Comparison of ENCODE assay signal across 9 mouse cellular contexts in genomic region chr6:101266787-101267186, GRCm38 (mm10).
DNase-seq lines count a peak whose midpoint lies in the region; ATAC-seq and TF ChIP-seq lines count a peak whose summit lies in the region.
"Had no signal": no experiment of that assay in that cellular context is flagged by ENCODE, and none has a peak within 500 bp of the region (broad histone marks: within the 10 kb centered on the region; RNA-seq: fewer than 3 reads in every experiment).

No protein-coding gene starts in this region.

- no peak overlapping the region for H3K4me3 ChIP-seq in ES-E14 (ENCODE audit: insufficient read depth in 1 of 2, low read depth in 1 of 2, low read length in 2 of 2, poor library complexity in 1 of 2, severe bottlenecking in 1 of 2)
- H3K4me3 ChIP-seq in forebrain, embryonic 15.5 days, result no peak overlapping the region
- no peak overlapping the region for H3K4me3 ChIP-seq in lung, embryonic 14.5 days (ENCODE audit: low read depth, low read length)
- H3K4me3 ChIP-seq: erythroblast, embryonic 14.5 days had no signal

- peak; percentile 60 for ATAC-seq in forebrain, embryonic 15.5 days (replicated peaks)
- peak; percentile 55 for ATAC-seq in lung, embryonic 14.5 days (ENCODE audit: insufficient read depth)

- no peaks in the 10 kb centered on the region for H3K36me3 ChIP-seq in ES-E14 (ENCODE audit: control insufficient read depth, insufficient read depth, low read length, poor library complexity, severe bottlenecking)
- no peaks in the 10 kb centered on the region for H3K36me3 ChIP-seq in forebrain, embryonic 15.5 days
- H3K36me3 ChIP-seq in lung, embryonic 14.5 days (ENCODE audit: insufficient read depth), result no peaks in the 10 kb centered on the region

- peak; percentile 80; the same call in 1 of the 2 replicates for TF ChIP-seq CTCF in brain, embryonic 14.5 days (IDR thresholded peaks at IDR 0.05; ENCODE audit: borderline replicate concordance, extremely low read depth, insufficient read depth, insufficient read length)
- TF ChIP-seq CTCF in lung, embryonic 14.5 days (IDR thresholded peaks at IDR 0.05; ENCODE audit: low read depth), result peak; percentile 89

- no peak for TF ChIP-seq POLR2A in brain, embryonic 14.5 days (IDR thresholded peaks at IDR 0.05; ENCODE audit: borderline replicate concordance, extremely low read depth, insufficient read depth, insufficient read length, poor library complexity, severe bottlenecking)

- 0 out of 2 replicates have a peak, but pooled peaks cover 6% of the 10 kb centered on the region for H3K27me3 ChIP-seq in forebrain, embryonic 15.5 days
- H3K27me3 ChIP-seq in lung, embryonic 14.5 days (ENCODE audit: insufficient read depth, low read length), result no peaks in the 10 kb centered on the region

- H3K27ac ChIP-seq in ES-E14 (ENCODE audit: insufficient read depth, low read depth, low read length, poor library complexity, severe bottlenecking), result no peak overlapping the region
- H3K27ac ChIP-seq in forebrain, embryonic 15.5 days (replicated peaks), result no peak overlapping the region
- no peak overlapping the region for H3K27ac ChIP-seq in lung, embryonic 14.5 days (ENCODE audit: low read depth)

- in situ Hi-C loops in ES-E14 (cut with MboI; ENCODE audit: low sequenced_read_pairs in 2 of 2, unreplicated experiment in 2 of 2), result loop anchor here in 1 of 2 experiments (25.0 kb wide), 1 partner anchor 379 kb away; no protein-coding TSS in a partner anchor

- no peaks in the 10 kb centered on the region for H3K9me3 ChIP-seq in ES-E14 (ENCODE audit: control insufficient read depth, insufficient read depth, low read depth, low read length)
- no peaks in the 10 kb centered on the region for H3K9me3 ChIP-seq in forebrain, embryonic 15.5 days
- H3K9me3 ChIP-seq in lung, embryonic 14.5 days (ENCODE audit: low read depth, low read length), result no peaks in the 10 kb centered on the region

- H3K4me1 ChIP-seq in ES-E14 (ENCODE audit: control insufficient read depth in 2 of 2, insufficient read depth in 2 of 2, low read length in 2 of 2, poor library complexity in 1 of 2), result no peaks in the 10 kb centered on the region
- H3K4me1 ChIP-seq in forebrain, embryonic 15.5 days, result peaks cover 20% of the 10 kb centered on the region
- H3K4me1 ChIP-seq in lung, embryonic 14.5 days (ENCODE audit: insufficient read depth), result peaks cover 35% of the 10 kb centered on the region

- peak; percentile 72 for DNase-seq in ES-E14 (ENCODE audit: low read depth, low spot score)
- DNase-seq in brain, embryonic 14.5 days (ENCODE audit: low read depth), result peak; percentile 86
- DNase-seq in heart, postnatal 10 days, result peak; percentile 90
- DNase-seq in kidney, postnatal 36 days, result peak; percentile 82 to 84
- peak; percentile 90 for DNase-seq in lung, embryonic 14.5 days
- peak; percentile 86 for DNase-seq in retina, postnatal 1 day
- DNase-seq in urinary bladder, postnatal 10 days (ENCODE audit: low spot score), result peak; percentile 30

- H3K4me2 ChIP-seq in forebrain, embryonic 15.5 days (replicated peaks), result no peak overlapping the region
- H3K4me2 ChIP-seq in lung, embryonic 14.5 days, result no peak overlapping the region

- no peak overlapping the region for H3K9ac ChIP-seq in ES-E14 (ENCODE audit: insufficient read depth, low read depth, low read length, poor library complexity, severe bottlenecking)
- H3K9ac ChIP-seq in forebrain, embryonic 15.5 days (replicated peaks), result no peak overlapping the region
- no peak overlapping the region for H3K9ac ChIP-seq in lung, embryonic 14.5 days

- WGBS in forebrain, embryonic 15.5 days, result 33% methylated on average over 1 of the region's 1 CpGs
- 13% methylated on average over 1 of the region's 1 CpGs for WGBS in lung, embryonic 14.5 days

- intact Hi-C loops in heart, postnatal 10 days (cut with DNase I), result loop anchor here (1.0 to 2.0 kb wide), 3 partner anchors 110 to 350 kb away; partner anchors contain the start of gene Pdzrn3

TF ChIP-seq in ES-E14, 5 proteins besides CTCF, POLR2A, EP300 and RAD21:
- peak; percentile 47 for TF ChIP-seq ZC3H11A (IDR thresholded peaks at IDR 0.05; ENCODE audit: borderline replicate concordance, low read depth, low read length)
- TF ChIP-seq CHD2 (IDR thresholded peaks at IDR 0.05; ENCODE audit: low read depth, low read length), result no peak

Comparison
In these comparisons a context has a peak if more than half of its experiments do, and no peak if none do; other contexts are left out.
1. DNase-seq: peak in every context shown above with its lines; median percentile 90 in heart, postnatal 10 days; 90 in lung, embryonic 14.5 days; 86 in brain, embryonic 14.5 days; 86 in retina, postnatal 1 day; 83 in kidney, postnatal 36 days; 72 in ES-E14; 30 in urinary bladder, postnatal 10 days.